Mouse (Mus musculus) stomach, embryonic 14.5 days (tissue): ENCODE results near the gene Lama4. TPM values are rescaled to one million over a fixed set of nuclear protein-coding genes. Genes with fewer than 3 reads are reported as not detected.

Experiments
- ATAC-seq: fragments of 200-750 bp; cut with Nextera tagmentation; 2 replicates; pipeline ENCODE4 v1.8.0; 2017; ENCODE audit warnings: low read depth, moderate TSS enrichment; ENCODE audit not compliant: insufficient number of reproducible peaks, insufficient read depth, low FRiP score
- H3K27ac ChIP-seq: fragments of 300-500 bp; sonication (generic); 2 replicates; pipeline ENCODE4 v1.5.1; 2014; ENCODE audit warnings: mild to moderate bottlenecking, low read length, moderate library complexity, mixed read lengths
- H3K27me3 ChIP-seq: fragments of 300-500 bp; sonication (generic); 2 replicates; pipeline ENCODE4 v1.6.1; 2014; ENCODE audit warnings: low read length, control low read depth, mixed read lengths; ENCODE audit not compliant: control insufficient read depth, insufficient read depth
- H3K36me3 ChIP-seq: fragments of 300-500 bp; sonication (generic); 2 replicates; pipeline ENCODE4 v1.6.1; 2014; ENCODE audit warnings: mild to moderate bottlenecking, control low read depth, low read length, moderate library complexity, mixed read lengths; ENCODE audit not compliant: control insufficient read depth, insufficient read depth
- H3K4me1 ChIP-seq: fragments of 300-500 bp; sonication (generic); 2 replicates; pipeline ENCODE4 v1.6.1; 2014; ENCODE audit warnings: low read length, control low read depth, mixed read lengths; ENCODE audit not compliant: control insufficient read depth, insufficient read depth
- H3K4me2 ChIP-seq: fragments of 300-500 bp; sonication (generic); replicated peaks from 2 replicates; pipeline ENCODE4 v1.6.1; 2014; ENCODE audit warnings: low read depth, low read length, control low read depth
- H3K4me3 ChIP-seq: fragments of 300-500 bp; sonication (generic); 2 replicates; pipeline ENCODE4 v1.5.1; 2014; ENCODE audit warnings: low read depth, low read length, control low read depth
- H3K9ac ChIP-seq: fragments of 300-500 bp; sonication (generic); replicated peaks from 2 replicates; pipeline ENCODE4 v1.6.1; 2014; ENCODE audit warnings: low read depth, mild to moderate bottlenecking, control low read depth, low read length, moderate library complexity, mixed read lengths
- H3K9me3 ChIP-seq: fragments of 300-500 bp; sonication (generic); 2 replicates; pipeline ENCODE4 v1.6.1; 2016; ENCODE audit warnings: low read depth, low read length, control low read depth; ENCODE audit not compliant: control insufficient read depth
- WGBS: fragments of 180-500 bp; shearing (Covaris S2); extraction: QIAGEN DNeasy Blood & Tissue Kit; methylation state at CpG from one replicate; pipeline ENCODE4 v1.1.7; 2014; 5-methylcytosine and 5-hydroxymethylcytosine counted together
- polyA plus RNA-seq: library from polyadenylated mRNA; unstranded; fragments of >200 nt; fragmentation: Nextera tagmentation; extraction: Ambion mirVana; gene quantifications from 2 replicates; pipeline ENCODE4 v1.2.1, GENCODE M21; 2014

Lama4 gene
- 68.9 and 72.8 TPM in 2 replicates for polyA plus RNA-seq

DNA sequence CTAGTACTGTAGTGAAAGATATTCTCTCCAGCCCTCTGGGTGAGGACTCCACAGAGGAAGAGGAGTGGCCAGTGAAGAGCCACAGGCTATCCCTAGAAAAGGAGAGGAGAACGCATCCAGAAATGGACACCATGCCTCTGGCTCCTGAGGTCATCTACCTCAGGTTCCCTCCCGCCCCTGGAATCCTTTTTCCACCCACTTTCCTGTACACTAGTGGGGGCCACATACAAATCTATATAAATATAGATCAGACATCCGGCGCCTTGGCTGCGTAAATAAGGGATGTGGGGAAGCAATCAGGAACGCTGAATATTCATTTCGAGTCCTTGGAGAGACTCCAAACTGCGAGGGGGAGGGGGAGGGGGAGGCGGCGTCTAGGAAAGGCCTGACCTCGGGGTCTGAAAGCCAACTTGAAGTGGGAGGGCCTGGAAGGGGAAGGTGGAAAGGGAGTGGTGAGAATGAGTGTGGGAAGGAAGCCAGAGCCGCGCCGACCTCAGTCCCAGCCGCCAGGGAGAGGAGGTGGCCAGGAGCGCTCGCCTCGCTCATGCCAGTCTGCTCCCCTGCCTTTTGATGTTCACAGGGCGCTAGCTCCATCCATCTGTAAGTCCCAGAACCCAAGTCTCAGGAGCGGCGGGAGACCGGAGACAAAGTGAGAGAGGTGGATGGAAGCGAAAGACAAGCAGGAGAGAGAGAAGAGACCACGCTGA lies at the start of gene Lama4:
Lama4 (plus strand) TSS at position 441 of the 707 bp plus-strand sequence.
- peaks cover 10% of the 10 kb centered on the region; the same call in 1 of the 2 replicates for H3K4me1 ChIP-seq
- H3K4me2 ChIP-seq = peak within 1 kb of the TSS; percentile 72
- H3K9ac ChIP-seq = peak within 1 kb of the TSS; percentile 52
- ATAC-seq = peak; percentile 68; the same call in 1 of the 2 replicates
- peak within 1 kb of the TSS; percentile 45 for H3K4me3 ChIP-seq
- WGBS = 3% methylated on average over 24 of the region's 24 CpGs
- H3K9me3 ChIP-seq = no peaks in the 10 kb centered on the region
- H3K27ac ChIP-seq = peak within 1 kb of the TSS; percentile 80
- no peaks in the 10 kb centered on the region for H3K27me3 ChIP-seq
- no peaks in the 10 kb centered on the region for H3K36me3 ChIP-seq

DNA sequence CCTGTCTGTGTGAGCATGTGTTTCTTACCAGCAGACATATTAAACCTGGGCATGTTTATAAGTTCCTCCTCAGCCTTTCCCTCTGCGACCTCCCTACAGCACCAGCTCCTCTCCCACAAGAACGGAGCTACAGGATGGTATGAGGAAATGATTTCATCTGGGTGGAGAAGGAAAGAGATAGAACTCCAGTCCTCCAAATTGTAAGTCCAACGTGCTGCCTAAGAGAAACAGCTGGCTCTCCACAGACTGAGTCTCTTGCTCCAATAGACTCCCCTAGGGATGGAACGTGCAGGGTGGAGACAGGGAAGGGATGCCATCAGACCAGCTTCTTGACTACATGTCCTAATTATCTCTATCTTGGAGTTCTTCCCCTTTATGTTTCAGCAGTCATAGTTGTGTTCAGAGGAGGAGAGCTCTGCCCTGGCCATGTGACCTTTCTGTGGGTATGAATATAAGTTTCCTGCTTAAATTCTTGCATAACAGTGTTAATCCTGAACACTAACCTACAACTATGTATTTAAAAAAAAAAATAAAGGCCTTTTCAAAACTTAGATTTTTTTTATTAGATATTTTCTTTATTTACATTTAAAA lies 49.2 kb upstream of the Lama4 start:
- 0 out of 2 replicates have a peak, but pooled peaks cover 5% of the 10 kb centered on the region for H3K4me1 ChIP-seq
- H3K9ac ChIP-seq = no peak overlapping the region
- no peak for ATAC-seq
- H3K9me3 ChIP-seq = no peaks in the 10 kb centered on the region
- H3K27me3 ChIP-seq = no peaks in the 10 kb centered on the region
- H3K36me3 ChIP-seq = no peaks in the 10 kb centered on the region
- H3K27ac ChIP-seq = peak overlapping the region; percentile 27; the same call in 1 of the 2 replicates
- 34% methylated on average over 4 of the region's 4 CpGs for WGBS
- H3K4me2 ChIP-seq = no peak overlapping the region
- H3K4me3 ChIP-seq = no peak overlapping the region

DNA sequence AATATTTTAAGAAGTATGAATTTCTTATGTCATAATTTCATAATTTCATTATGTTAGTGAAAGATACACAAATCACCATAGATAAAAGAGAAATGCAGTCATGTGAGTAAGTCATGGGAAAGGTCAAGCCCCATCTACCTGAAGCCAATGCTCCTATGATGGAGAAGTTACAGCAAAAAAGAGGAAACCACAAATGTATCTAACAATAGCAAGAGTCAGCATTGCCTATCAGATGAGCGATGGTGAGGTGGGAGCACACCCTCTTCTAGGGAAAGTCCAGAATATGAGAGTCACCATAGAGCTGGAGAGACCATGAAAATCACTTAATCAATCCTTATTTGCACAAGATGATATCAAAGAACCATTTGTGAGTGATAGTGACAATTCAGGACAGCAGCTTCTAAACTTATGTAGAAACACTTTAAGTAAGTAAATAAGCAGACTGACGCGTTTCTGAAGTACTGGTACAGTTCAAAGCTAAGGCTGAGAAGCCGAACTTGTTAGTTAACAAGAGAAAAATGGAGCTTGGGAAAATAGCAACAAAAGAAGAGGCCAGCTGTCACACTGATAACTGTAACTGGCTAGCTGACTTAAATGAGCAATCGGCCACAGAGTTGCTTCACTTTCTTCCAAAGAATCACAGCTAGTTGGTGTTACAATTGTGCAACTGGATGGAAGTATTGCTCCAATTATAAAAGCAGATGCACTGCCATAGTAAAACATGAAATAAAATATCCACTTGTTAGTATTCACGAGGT lies 36.2 kb upstream of the Lama4 start:
- WGBS = 86% methylated on average over 6 of the region's 6 CpGs

DNA sequence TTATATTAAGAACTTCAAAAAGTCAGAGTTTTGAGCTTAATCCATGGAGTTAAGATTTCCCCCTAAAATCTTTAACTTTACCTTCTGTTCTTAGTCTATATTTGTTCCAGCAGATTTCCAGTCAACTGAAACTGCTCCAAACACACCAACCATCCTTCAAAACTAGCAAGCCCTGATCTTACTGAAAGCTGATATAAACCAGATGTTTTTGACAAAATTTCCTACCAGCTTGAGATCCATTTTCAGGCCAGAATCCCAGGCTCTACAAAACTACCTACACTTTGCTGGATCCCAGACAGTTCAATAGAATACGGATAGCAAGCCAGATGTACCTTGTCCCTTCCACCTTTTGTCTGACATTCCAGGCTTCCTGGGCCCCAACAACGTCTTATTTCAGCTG lies 20.6 kb upstream of the Lama4 start:
- Histone ChIP-seq H3K9ac (no peak overlapping the region), H3K27me3 (no peaks in the 10 kb centered on the region), H3K9me3 (no peaks in the 10 kb centered on the region), H3K36me3 (no peaks in the 10 kb centered on the region), H3K27ac (no peak overlapping the region), H3K4me1 (no peaks in the 10 kb centered on the region), H3K4me3 (no peak overlapping the region), H3K4me2 (no peak overlapping the region)
- 45% methylated on average over 2 of the region's 2 CpGs for WGBS
- ATAC-seq = no peak

More for the DNA sequence above, 36.2 kb upstream of the Lama4 start:
- ATAC-seq = no peak
- H3K9ac ChIP-seq = no peak overlapping the region
- H3K27me3 ChIP-seq = no peaks in the 10 kb centered on the region
- no peak overlapping the region for H3K4me3 ChIP-seq
- H3K27ac ChIP-seq = no peak overlapping the region
- H3K4me2 ChIP-seq = no peak overlapping the region
- no peaks in the 10 kb centered on the region for H3K4me1 ChIP-seq
- H3K36me3 ChIP-seq = no peaks in the 10 kb centered on the region
- H3K9me3 ChIP-seq = no peaks in the 10 kb centered on the region

DNA sequence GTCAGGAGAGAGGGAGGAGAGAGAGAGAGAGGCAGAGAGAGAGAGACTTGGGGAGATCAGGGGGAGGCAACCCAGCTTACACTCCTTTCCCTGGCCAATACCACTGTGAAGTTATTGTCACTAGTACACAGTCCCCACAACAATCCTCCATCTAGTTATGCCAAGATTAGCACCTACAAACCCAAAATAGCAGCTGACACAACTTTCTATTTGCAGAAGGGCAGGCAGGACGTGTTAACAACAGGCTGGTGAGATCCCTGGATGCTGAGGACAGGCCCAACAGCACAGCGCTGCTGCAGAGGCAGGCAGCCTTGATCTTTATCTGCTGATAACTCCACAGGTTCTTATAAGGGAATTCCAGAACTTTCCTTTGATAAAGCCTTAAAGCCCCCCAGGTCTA lies 3.4 kb upstream of the Lama4 start:
- H3K36me3 ChIP-seq = no peaks in the 10 kb centered on the region
- H3K27me3 ChIP-seq = no peaks in the 10 kb centered on the region
- 64% methylated on average over 2 of the region's 2 CpGs for WGBS
- H3K4me3 ChIP-seq = no peak overlapping the region
- H3K27ac ChIP-seq = no peak overlapping the region
- no peak overlapping the region for H3K4me2 ChIP-seq
- no peaks in the 10 kb centered on the region for H3K9me3 ChIP-seq
- H3K4me1 ChIP-seq = 0 out of 2 replicates have a peak, but pooled peaks cover under 1% of the 10 kb centered on the region
- H3K9ac ChIP-seq = no peak overlapping the region
- no peak for ATAC-seq

DNA sequence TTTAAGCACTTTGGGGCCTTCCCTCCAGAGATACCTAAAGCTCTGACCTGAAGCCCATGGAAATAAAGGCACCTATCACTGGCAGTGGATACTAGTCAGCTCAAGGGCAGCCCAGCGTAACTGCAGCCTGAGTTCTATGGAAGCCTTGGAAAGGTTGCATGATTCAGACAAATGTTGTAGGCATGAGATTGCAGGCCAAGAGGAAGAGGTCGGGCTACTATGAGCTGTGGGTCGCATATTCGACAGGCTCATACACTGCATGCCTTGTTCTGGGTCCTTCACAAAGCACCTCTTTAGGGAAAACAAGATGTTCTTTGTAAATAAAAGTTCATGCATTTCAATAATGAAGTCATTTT lies 618 bp upstream of the Lama4 start:
- Histone ChIP-seq H3K27ac (peak overlapping the region; percentile 35; the same call in 1 of the 2 replicates), H3K9me3 (no peaks in the 10 kb centered on the region), H3K27me3 (no peaks in the 10 kb centered on the region), H3K4me1 (peaks cover 10% of the 10 kb centered on the region; the same call in 1 of the 2 replicates), H3K9ac (no peak overlapping the region), H3K4me3 (no peak overlapping the region), H3K36me3 (no peaks in the 10 kb centered on the region), H3K4me2 (no peak overlapping the region; the same call in 1 of the 2 replicates)
- ATAC-seq = no peak
- WGBS = 77% methylated on average over 4 of the region's 4 CpGs

DNA sequence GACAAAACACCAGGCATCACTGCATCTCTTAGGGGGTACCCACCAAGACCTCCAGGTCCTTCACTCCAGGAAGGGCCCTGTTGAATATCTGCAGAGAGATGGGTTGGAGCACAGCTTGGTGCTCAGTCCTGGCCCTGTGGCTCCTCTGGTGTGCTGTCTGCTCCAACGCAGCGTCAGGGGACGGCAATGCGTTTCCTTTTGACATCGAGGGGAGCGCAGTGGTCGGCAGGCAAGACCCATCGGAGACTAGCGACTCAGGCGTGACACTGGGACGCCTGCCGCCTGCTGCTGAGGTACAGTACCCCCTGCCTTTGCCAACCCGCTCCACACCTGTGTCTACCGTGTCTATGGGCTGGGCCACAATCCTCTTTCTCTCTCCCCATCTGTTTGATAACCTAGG lies 542 bp downstream of the Lama4 start:
- H3K4me3 ChIP-seq = peak overlapping the region; percentile 45
- H3K4me1 ChIP-seq = peaks cover 10% of the 10 kb centered on the region; the same call in 1 of the 2 replicates
- no peaks in the 10 kb centered on the region for H3K9me3 ChIP-seq
- 5% methylated on average over 14 of the region's 14 CpGs for WGBS
- H3K4me2 ChIP-seq = peak overlapping the region; percentile 72
- H3K27me3 ChIP-seq = no peaks in the 10 kb centered on the region
- peak overlapping the region; percentile 52 for H3K9ac ChIP-seq
- H3K36me3 ChIP-seq = no peaks in the 10 kb centered on the region
- H3K27ac ChIP-seq = peak overlapping the region; percentile 80
- ATAC-seq = peak; percentile 30; the same call in 1 of the 2 replicates

DNA sequence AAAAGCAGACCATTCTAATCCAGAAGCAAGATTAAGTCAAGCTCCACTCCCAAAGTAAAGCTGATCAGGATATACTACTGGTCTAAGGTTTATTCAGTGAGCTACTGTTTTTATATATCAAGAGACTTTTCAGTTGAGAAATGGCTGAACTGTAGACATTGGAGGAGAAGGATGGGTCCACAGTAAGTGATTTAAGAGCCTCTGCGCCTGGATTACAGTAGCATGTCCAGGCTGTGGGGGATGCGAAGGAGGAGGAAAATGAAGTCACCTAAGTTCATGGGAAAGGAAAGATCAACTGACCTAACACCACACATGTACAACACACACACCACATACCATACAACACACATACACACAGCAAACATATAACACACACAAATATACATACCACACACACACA lies 1.3 kb downstream of the Lama4 start:
- Histone ChIP-seq H3K4me3 (peak overlapping the region; percentile 45), H3K4me1 (peaks cover 10% of the 10 kb centered on the region; the same call in 1 of the 2 replicates), H3K27me3 (no peaks in the 10 kb centered on the region), H3K9me3 (no peaks in the 10 kb centered on the region), H3K27ac (no peak overlapping the region), H3K36me3 (no peaks in the 10 kb centered on the region), H3K4me2 (peak overlapping the region; percentile 72), H3K9ac (peak overlapping the region; percentile 52; the same call in 1 of the 2 replicates)
- 54% methylated on average over 2 of the region's 2 CpGs for WGBS
- ATAC-seq = 0 out of 2 replicates have a peak, but pooled peaks have one; percentile 2
